Mouse (Mus musculus) myocyte (in vitro differentiated cells): ENCODE measurements around the gene Slf1.

Experiments
- POLR2A ChIP-seq: IDR thresholded peaks from one replicate; pipeline ENCODE4 v1.6.1; 2011; ENCODE audit warnings: low read depth, mild to moderate bottlenecking, control low read depth, moderate library complexity; ENCODE audit not compliant: insufficient read length
- POLR2AphosphoS2 ChIP-seq: IDR thresholded peaks from one replicate; pipeline ENCODE4 v1.6.1; 2011; ENCODE audit warnings: low read depth, control low read depth; ENCODE audit not compliant: insufficient read length

- TF ChIP-seq POLR2A: no peak
- TF ChIP-seq POLR2AphosphoS2: no peak
These were observed 72.1 kb downstream of the Slf1 start for GRCm38 (mm10) chr13:77063221-77063620.
